Mouse (Mus musculus): ENCODE results near the gene Anxa5.
A peak's percentile ranks its signal among the peaks of the same experiment; 100 is the strongest.

Anxa5 gene

GRCm38 (mm10) chr3:36449292-36450165 is 26.2 kb downstream of the Anxa5 start:
- DNase-seq (ENCODE audit: low read depth, low spot score), result no peak

- no peak for DNase-seq (ENCODE audit: low read depth, low spot score)
These were observed 28.8 kb downstream of the Anxa5 start for GRCm38 (mm10) chr3:36446918-36447317.

GRCm38 (mm10) chr3:36446506-36446905 is 29.2 kb downstream of the Anxa5 start:
- DNase-seq (ENCODE audit: low read depth, low spot score), result no peak

DNA sequence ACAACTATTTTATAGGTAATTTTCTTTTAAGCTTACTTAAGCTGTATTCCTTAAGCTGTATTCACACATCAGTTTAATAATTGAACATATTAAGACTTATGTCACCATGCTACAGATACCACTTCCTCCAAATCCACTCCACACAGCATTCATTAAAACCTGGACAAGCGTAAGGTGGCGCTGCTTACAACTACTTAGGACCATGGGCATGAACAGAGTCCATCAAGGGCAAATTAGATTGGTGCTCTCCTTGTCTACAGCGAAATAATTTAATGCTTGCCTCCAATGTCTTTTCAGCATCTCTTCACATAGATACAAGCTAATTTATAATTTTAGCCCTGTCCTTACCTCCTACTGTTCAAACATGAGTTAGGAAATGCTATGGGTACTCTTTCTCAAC is 29.7 kb downstream of the Anxa5 start:
- no peak for DNase-seq (ENCODE audit: low read depth, low spot score)

- DNase-seq (ENCODE audit: low read depth, low spot score), result peak; percentile 67
These were observed 33.3 kb downstream of the Anxa5 start for GRCm38 (mm10) chr3:36442426-36442825.

- no peak for DNase-seq (ENCODE audit: low read depth, low spot score)
These were observed 35.4 kb downstream of the Anxa5 start for GRCm38 (mm10) chr3:36440280-36440679.

DNA sequence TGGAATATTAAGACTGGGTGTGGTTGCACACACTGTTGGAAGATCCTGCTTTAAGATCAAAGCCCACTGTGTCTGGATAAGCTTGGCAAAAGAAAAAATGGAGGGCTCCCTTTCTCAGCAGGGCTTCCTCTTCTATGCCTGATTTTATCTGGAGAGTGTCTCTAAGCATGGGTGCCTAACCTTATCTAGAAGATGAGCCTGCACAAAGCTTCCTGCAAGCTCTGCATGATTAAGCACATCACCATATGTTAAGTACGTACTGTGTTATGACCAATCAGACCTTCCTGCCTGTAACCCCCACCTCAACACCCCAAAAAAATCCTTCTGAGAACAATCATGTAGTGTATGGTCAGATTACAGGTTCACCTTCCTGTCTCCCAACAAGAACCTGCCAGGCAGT is 45.3 kb downstream of the Anxa5 start:
- DNase-seq (ENCODE audit: low read depth, low spot score), result no peak

GRCm38 (mm10) chr3:36427386-36427785 is 48.3 kb downstream of the Anxa5 start:
- no peak for DNase-seq (ENCODE audit: low read depth, low spot score)

- no peak for DNase-seq (ENCODE audit: low read depth, low spot score)
These were observed 66.2 kb downstream of the Anxa5 start for GRCm38 (mm10) chr3:36409456-36409855.

DNA sequence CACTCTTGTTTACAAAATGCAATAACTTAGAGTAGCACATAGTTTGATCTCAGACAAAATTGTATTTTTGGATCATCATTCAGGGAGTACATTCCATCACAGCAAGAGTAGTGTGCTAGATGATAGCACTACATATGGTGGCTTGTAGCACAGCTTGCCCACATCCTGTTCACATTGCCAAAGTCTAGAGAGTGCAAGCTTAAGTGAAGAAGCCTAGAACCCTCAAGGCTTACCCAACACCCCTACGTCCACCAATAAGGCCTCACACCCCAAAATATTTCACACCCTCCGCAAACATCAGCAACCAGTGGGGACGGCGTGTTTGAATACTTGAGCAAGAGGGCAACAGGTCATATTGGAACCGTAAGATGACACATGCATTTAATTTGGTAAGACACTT is 68.7 kb downstream of the Anxa5 start:
- DNase-seq (ENCODE audit: low read depth, low spot score), result no peak

DNA sequence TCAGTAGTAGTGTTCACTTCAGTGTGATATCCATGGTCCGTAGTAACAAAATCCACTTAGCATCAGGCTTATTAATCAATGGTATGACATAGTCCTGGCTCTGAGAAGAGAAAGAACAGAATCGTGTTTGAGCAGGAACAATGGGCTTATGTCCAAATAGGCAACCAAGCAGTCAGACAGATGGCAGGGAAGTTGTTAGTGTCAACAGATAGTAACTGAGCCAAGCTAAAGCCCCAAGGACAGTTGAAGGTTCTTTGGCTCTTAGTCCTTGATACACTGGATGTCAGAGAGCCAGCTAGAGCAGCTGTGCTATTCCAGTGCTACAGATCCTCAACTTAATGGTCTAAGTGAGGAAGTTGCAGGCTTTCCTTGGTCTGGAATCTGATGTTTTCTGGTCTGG is 69.4 kb downstream of the Anxa5 start:
- no peak for DNase-seq (ENCODE audit: low read depth, low spot score)

GRCm38 (mm10) chr3:36401900-36402299 is 73.8 kb downstream of the Anxa5 start:
- DNase-seq (ENCODE audit: low read depth, low spot score), result no peak

DNA sequence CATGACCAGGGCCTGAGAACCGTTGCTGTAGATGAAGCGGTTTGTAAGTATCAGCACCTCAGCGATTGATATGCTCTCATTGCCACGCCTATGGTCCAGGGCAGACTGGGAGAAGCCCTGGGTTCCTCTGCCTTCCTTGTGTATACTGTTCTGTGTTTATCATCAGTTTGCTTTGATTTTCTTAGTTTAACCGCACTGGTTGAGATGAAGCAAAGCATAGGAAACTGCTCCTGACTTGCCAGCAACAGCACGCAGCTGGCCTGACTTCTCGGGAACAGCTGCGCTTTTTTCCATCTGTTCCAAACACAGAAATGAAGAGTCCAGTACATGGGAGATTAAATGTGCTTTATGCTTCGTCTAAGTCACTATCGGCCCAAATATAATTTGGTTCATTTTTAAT is 75.0 kb downstream of the Anxa5 start:
- no peak for DNase-seq (ENCODE audit: low read depth, low spot score)

Data from CD4-positive, CD25-positive, alpha-beta regulatory T cell, adult 2 months (primary cell).